Mouse (Mus musculus): ENCODE measurements at regions not wholly inside any gene's neighbourhood (a gene's known extent, or its start where the extent isn't known, plus 50 kb on each side); places are given as distances from the start of the nearest gene placed in this dataset.

GRCm38 (mm10) chr12:118659240-118660120 lies 186.6 kb upstream of the Sp8 start:
- no peak for DNase-seq

GRCm38 (mm10) chr12:118650483-118651160 lies 195.5 kb upstream of the Sp8 start:
- no peak for DNase-seq

DNA sequence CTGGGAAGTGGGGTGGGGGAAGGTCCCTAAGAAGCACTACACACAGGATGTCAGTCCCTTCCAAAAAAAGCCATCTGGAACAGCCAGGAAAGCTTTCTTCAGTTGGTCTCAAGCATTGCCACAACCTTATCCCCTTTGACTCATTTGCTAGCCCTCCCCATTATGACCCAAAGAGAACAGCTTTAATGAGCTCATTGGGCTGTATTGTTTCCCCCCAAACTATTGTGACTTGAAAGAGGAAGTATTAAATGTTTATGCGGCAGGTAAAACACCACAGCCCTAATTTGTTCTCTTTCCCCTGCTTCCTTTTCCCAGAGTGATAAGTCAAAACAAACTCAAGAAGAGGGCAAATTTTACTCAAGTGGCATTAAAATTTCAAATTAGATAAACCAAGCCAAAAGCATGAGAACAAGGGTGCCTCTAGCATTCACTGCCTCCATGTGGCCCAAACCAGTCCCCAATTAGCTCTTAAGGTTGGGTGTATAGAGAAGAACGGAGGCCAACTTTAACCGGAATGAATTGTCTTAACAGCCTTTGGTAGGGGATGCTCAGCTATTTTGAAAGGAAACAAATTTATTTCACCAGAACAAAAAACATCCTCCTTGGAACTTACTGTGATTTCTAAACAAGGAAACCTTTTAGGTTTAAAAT lies 196.7 kb upstream of the Sp8 start:
- no peak for DNase-seq

DNA sequence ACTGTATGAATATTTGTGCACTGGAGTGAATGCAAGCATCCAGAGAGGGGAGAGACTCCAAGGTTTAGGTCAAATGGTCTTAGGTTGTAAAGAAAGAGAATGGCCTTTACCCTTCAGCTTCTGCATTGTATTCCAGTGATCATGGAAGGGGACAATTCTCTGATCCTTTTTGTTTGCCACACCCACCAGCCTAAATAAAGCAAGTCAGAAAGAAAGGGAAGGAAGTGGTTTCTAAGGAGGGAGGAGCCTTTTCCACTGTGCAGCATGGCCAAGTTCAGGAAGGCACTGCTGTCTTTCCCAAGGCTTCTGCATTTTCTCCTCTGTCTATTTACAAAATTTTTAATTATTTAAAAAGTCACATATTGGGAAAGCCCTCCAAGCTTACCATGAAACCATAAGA lies 197.5 kb upstream of the Sp8 start:
- DNase-seq: no peak

- no peak for DNase-seq
These were observed 198.7 kb upstream of the Sp8 start for GRCm38 (mm10) chr12:118647270-118648042.

GRCm38 (mm10) chr12:118640925-118641324 lies 205.2 kb upstream of the Sp8 start:
- DNase-seq: no peak

- DNase-seq: no peak
These were observed 208.9 kb upstream of the Sp8 start for GRCm38 (mm10) chr12:118637214-118637613.

DNA sequence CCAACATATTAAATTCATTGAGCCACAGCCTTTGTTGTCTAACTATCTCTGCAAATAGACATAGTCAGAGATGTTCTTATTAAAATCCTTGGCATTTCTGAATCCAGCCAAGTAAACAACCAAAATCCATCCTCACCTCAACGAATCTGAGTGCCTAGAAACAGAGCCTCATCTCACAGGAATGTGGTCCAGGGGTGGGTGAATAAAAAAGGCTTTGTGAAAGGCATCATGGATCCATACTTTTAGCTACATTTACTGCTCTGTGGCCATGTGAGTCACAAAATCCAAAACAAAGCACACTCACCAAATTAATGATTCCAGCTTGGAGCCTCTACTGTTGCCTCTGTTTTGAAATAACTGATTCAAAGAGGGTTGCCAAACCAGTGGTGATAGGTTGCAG lies 210.7 kb upstream of the Sp8 start:
- DNase-seq: no peak

DNA sequence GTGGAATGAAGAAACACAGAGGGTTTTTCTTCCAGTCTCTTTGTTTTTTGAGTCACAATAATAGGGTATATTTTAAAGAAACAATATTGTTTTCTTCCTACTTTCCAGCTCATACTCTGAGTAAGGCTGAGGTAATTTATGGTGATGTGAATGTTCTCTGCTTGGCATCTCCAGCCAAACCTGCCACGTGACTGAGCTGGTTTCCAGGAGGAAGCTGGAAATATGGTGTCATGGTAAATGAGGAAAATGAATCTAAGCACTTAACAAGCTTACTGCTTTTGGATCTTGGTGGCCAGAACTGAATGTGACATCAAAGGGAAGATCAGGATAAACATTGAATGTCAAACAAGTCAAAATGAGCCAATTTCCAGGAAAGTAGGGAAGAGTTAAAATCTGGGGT lies 215.8 kb upstream of the Sp8 start:
- DNase-seq: no peak

- DNase-seq: no peak
These were observed 224.2 kb upstream of the Sp8 start for GRCm38 (mm10) chr12:118621697-118622485.

DNA sequence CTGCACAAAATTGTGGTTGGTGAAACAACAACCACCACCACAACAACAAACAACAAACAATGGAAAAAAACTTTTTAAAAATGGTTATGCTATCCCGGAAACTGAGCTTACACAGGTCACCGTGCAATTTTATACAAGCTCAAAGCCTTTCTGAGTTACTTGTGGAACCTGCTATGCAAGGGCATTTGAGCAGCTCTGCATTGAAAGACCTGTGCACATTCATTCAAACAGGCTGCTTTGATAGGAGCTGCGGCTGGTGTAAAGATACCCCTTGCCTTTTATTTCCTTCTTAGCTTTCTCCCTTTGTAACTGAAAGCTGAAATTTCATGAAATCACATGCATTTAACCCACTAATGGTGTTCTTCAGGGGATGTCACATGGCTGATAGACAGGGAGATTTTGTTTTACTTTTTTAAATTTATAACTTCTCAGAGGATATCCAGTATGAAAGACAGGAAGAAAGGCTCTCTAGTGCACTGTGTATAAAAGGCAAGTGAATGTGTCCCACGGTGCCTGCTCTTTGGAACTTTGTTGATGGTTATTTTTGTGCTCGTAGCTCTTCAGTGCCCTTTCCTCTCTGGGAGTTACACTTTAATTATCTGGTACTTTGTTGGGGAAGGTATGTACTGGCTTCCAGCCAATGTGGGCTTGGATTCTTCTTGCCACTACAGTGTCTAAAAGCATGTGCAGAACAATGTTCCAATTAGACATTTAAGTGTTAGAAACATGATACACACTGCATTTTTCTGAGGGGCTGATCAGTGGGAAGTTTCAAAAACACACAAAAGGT lies 225.1 kb upstream of the Sp8 start:
- DNase-seq: no peak

GRCm38 (mm10) chr12:118597015-118597414 lies 249.1 kb upstream of the Sp8 start:
- DNase-seq: no peak

DNA sequence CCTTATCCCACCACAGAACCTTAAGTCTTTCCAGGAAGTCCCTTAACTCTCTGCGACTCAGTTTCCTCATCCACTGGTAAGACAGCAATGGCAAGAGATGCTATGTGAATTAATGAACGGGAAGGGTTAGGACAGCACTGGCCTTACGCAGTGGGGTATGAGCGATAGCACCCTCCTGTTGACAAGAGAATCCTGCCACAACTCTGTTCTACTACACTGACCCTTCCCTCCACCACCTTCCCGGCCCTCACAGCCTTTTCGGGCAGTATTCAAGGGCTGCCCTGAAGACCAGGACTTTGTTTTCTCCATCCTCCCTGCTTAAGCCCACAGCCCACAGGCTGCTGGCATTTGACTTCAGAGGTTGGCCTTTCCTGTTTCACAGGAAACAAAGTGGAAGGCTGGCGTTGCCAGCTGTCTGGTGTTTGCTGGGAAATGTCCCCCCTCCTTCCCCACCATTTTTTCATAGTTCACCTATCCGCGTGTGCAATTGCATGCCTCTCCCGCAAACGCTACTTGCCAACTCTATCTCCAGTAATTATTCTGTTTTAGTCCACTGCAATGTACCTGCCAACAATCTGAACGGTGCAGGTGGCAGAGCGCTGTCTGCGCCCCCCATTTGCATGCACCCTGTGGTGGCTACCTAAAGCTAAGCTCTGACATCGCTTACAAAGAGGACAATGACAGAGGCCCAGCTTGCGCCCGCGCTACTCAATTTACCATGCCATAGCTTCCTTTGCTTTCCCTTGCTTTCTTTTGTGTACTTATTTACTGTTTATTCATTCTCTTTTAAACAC lies 251.2 kb upstream of the Sp8 start:
- no peak for DNase-seq

DNA sequence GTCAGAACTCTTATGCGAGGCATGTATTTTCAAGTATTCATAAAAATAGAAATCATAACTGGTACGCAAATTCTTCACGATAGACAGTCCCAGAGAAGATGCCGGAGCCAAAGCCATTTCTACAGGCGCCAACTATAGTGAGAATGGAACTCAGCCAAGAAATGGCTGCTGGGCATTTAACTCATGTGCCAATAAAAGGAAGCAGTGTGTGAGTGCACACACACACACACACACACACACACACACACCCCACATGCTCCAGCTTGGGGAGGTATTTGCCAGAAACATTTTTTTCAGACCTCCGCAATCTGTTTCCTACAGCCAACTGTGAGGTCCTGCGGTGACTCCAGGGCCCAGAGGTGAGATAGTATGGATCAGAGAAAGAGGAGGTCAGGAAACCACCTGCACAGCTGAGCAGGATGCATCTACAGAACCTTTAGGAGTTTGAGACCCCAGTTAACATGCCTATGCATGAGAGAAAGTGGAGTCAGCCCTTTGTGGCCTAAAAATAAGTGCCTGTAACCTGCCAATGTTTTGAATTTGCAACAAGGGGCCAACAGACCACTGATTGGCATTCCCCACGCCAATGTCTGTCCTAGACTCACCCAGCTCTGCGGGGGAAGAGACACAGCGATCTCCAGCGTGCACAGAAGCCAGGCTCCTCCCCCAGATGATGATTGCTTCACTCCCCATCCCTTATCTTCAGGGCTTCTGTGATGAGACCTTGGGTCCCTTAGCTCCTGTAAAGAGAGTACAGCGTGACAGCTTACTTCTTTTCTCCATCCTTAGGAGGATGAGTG lies 262.1 kb upstream of the Sp8 start:
- DNase-seq: no peak

DNA sequence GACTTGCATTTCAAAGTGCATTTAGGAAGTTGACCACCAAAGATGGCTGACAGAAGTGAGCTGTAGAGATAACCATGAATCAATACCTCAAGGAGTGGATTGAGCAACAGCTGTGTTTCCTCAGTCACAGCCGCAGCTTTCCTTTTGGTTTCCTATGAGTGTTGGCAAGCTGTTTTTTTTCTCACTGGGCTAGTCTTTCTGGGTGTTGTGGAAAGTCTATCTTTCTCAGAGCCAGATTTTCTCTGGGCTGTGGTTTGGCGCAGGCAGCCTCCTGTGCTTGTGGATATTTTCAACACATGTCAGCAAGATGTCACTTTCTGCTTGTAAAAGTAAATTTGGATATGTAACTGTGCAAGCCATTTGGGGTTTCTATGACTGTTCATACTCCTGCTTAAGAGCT lies 268.6 kb upstream of the Sp4 start:
- DNase-seq: no peak

GRCm38 (mm10) chr12:118566681-118567080 lies 265.4 kb upstream of the Sp4 start:
- no peak for DNase-seq

GRCm38 (mm10) chr12:118564394-118565112 lies 263.3 kb upstream of the Sp4 start:
- peak; percentile 22 to 34 for DNase-seq

DNA sequence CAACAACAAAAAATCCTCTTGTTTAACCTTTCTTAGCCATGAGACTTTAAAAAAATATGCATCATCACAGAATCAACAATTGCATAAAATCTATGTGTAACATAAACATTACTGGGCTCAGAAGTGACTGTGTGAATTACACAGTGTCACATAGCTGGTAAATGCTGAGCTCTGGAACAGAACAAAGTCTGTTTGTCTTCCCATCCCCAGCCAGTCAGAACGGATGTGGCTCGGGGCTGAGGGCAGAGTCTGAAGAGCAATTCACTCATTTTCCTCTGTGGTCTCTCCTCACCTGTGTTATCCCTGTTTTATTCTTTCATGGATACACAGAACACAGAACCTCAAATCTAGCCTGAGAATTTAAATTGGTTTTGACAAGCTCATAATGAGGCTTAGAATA lies 261.0 kb upstream of the Sp4 start:
- no peak for DNase-seq

All from adrenal gland, postnatal 36 days (tissue).